ENCODE assay signal across 12 mouse cellular contexts in the genomic region with DNA sequence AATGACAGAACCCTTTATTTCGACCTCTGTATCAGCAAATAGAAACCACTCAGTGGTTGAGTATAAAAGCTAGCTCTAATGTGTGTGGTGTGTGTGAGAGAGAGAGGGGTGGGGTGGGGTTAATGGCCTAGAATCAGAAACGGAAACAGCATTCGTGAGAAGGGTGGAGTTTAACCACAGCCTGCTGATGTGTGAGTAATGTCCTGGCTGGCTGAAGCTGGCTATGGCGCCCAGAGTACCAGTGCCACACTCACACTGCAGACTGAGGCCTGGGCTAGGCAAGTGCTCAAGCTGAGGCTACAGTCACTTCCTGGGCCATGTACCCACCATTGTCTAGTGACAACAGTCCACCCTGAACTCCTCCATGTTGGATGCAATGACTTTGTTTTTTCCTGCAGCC. TPM values are rescaled to one million over a fixed set of nuclear protein-coding genes. Genes with fewer than 3 reads are reported as not detected.
A peak's percentile ranks its signal among the peaks of the same experiment; 100 is the strongest.
DNase-seq lines count a peak whose midpoint lies in the region; ATAC-seq and TF ChIP-seq lines count a peak whose summit lies in the region.
"Had no signal": no experiment of that assay in that cellular context is flagged by ENCODE, and none has a peak within 500 bp of the region (broad histone marks: within the 10 kb centered on the region; RNA-seq: fewer than 3 reads in every experiment).

No protein-coding gene starts in this region.

- H3K9me3 ChIP-seq in G1E (replicated peaks): peaks cover 2% of the 10 kb centered on the region; the same call in 1 of the 2 replicates
- no peaks in the 10 kb centered on the region for H3K9me3 ChIP-seq in neural tube, embryonic 15.5 days (replicated peaks)
- H3K9me3 ChIP-seq in forebrain, embryonic 13.5 days (replicated peaks): no peaks in the 10 kb centered on the region
- H3K9me3 ChIP-seq: heart, embryonic 15.5 days; kidney, embryonic 15.5 days had no signal

- no peaks in the 10 kb centered on the region for H3K27me3 ChIP-seq in G1E (ENCODE audit: insufficient read depth, low read length)
- H3K27me3 ChIP-seq in neural tube, embryonic 15.5 days (replicated peaks): no peaks in the 10 kb centered on the region
- no peaks in the 10 kb centered on the region for H3K27me3 ChIP-seq in forebrain, embryonic 13.5 days
- H3K27me3 ChIP-seq: heart, embryonic 15.5 days; kidney, embryonic 15.5 days had no signal

- no peak overlapping the region for H3K4me2 ChIP-seq in neural tube, embryonic 15.5 days
- no peak overlapping the region for H3K4me2 ChIP-seq in forebrain, embryonic 13.5 days
- H3K4me2 ChIP-seq: heart, embryonic 15.5 days; kidney, embryonic 15.5 days had no signal

- TF ChIP-seq CTCF in G1E (IDR thresholded peaks at IDR 0.05; ENCODE audit: low read depth, low read length): no peak

- H3K27ac ChIP-seq in neural tube, embryonic 15.5 days (replicated peaks): no peak overlapping the region
- H3K27ac ChIP-seq in forebrain, embryonic 13.5 days: no peak overlapping the region
- H3K27ac ChIP-seq: heart, embryonic 15.5 days; kidney, embryonic 15.5 days had no signal

- no peak overlapping the region for H3K4me3 ChIP-seq in G1E (ENCODE audit: low read depth, low read length)
- H3K4me3 ChIP-seq in neural tube, embryonic 15.5 days (replicated peaks): no peak overlapping the region
- no peak overlapping the region for H3K4me3 ChIP-seq in forebrain, embryonic 13.5 days
- H3K4me3 ChIP-seq: heart, embryonic 15.5 days; kidney, embryonic 15.5 days had no signal

- peaks cover 3% of the 10 kb centered on the region for H3K4me1 ChIP-seq in G1E (ENCODE audit: insufficient read depth, low read depth, low read length)
- no peaks in the 10 kb centered on the region for H3K4me1 ChIP-seq in neural tube, embryonic 15.5 days
- no peaks in the 10 kb centered on the region for H3K4me1 ChIP-seq in forebrain, embryonic 13.5 days
- H3K4me1 ChIP-seq: heart, embryonic 15.5 days; kidney, embryonic 15.5 days had no signal

- H3K9ac ChIP-seq in neural tube, embryonic 15.5 days (replicated peaks): no peak overlapping the region
- no peak overlapping the region for H3K9ac ChIP-seq in forebrain, embryonic 13.5 days
- H3K9ac ChIP-seq: heart, embryonic 15.5 days; kidney, embryonic 15.5 days had no signal

- DNase-seq in 3T3-L1 (ENCODE audit: low read depth, low spot score): peak; percentile 75
- DNase-seq in G1E (ENCODE audit: low spot score): no peak
- DNase-seq in heart, adult 8-10 months (ENCODE audit: low spot score): no peak
- no peak for DNase-seq in lung, adult 18-20 months
- DNase-seq: lung, postnatal 10 days; midbrain, embryonic 14.5 days had no signal

- H3K36me3 ChIP-seq in G1E (replicated peaks): no peaks in the 10 kb centered on the region
- H3K36me3 ChIP-seq in neural tube, embryonic 15.5 days: 0 out of 2 replicates have a peak, but pooled peaks cover 4% of the 10 kb centered on the region
- 0 out of 2 replicates have a peak, but pooled peaks cover 6% of the 10 kb centered on the region for H3K36me3 ChIP-seq in forebrain, embryonic 13.5 days (ENCODE audit: poor library complexity, severe bottlenecking)
- H3K36me3 ChIP-seq: heart, embryonic 15.5 days; kidney, embryonic 15.5 days had no signal

- WGBS in neural tube, embryonic 15.5 days: 89% methylated on average over 4 of the region's 4 CpGs
- WGBS in forebrain, embryonic 13.5 days: 89% methylated on average over 4 of the region's 4 CpGs

- ATAC-seq in G1E (ENCODE audit: extremely low read depth, insufficient number of reproducible peaks, low FRiP score, poor library complexity, severe bottlenecking): 0 out of 2 replicates have a peak, but pooled peaks have one; percentile 22
- peak; percentile 91 for ATAC-seq in common myeloid progenitor, adult 5-6 weeks (replicated peaks; ENCODE audit: low read depth, poor library complexity, severe bottlenecking)
- ATAC-seq in megakaryocyte, adult 5-6 weeks (ENCODE audit: poor library complexity, severe bottlenecking): peak; percentile 86
- ATAC-seq in neural tube, embryonic 15.5 days (ENCODE audit: low FRiP score): no peak
- ATAC-seq in forebrain, embryonic 13.5 days: no peak

RNA-seq across cellular contexts. Expression of gene Fbxl2, which starts 29.6 kb away (rescaled TPM):
- total RNA-seq in G1E (2014; fragmentation: Nextera tagmentation): 0.29 and 0.38 TPM in 2 replicates
- 0.16 and 0.17 TPM in 2 replicates for total RNA-seq in G1E (2017)
- 0.11 and 0.12 TPM in 2 replicates for polyA plus RNA-seq in G1E (2012)
- total RNA-seq in common myeloid progenitor, adult 5-6 weeks (2017): 0.49 and 0.78 TPM in 2 replicates
- total RNA-seq in megakaryocyte, adult 5-6 weeks (2015): 3.5 TPM in 2 replicates
- 3.8 and 6.7 TPM in 2 replicates for total RNA-seq in megakaryocyte, adult 5-6 weeks (2017)
- 1 to 10 TPM; 1.2 to 2.5 (median 1.5) TPM for total RNA-seq in heart, adult 8-10 months (2022)
- 21.2 and 28.4 TPM in 2 replicates for polyA plus RNA-seq in neural tube, embryonic 15.5 days (2015; fragmentation: Nextera tagmentation; extraction: Ambion mirVana)
- polyA plus RNA-seq in forebrain, embryonic 13.5 days (2015; fragmentation: Nextera tagmentation; extraction: Ambion mirVana): 13.3 and 14.0 TPM in 2 replicates

RNA-seq across cellular contexts. Expression of gene Susd5, which starts 40.5 kb away (rescaled TPM):
- total RNA-seq in G1E (2014; fragmentation: Nextera tagmentation): not detected in 2 replicates
- total RNA-seq in G1E (2017): 0.06 and 0.16 TPM in 2 replicates
- not detected in 2 replicates for polyA plus RNA-seq in G1E (2012)
- not detected in 2 replicates for total RNA-seq in common myeloid progenitor, adult 5-6 weeks (2017)
- total RNA-seq in megakaryocyte, adult 5-6 weeks (2015): 0.32 TPM in 1 of 2 replicates, not detected in the other
- not detected in 2 replicates for total RNA-seq in megakaryocyte, adult 5-6 weeks (2017)
- 1 to 10 TPM in 2 of 4 experiments, under 1 TPM in 2; 0.57 to 1.5 (median 1.00) TPM for total RNA-seq in heart, adult 8-10 months (2022)
- 2.1 and 3.1 TPM in 2 replicates for polyA plus RNA-seq in neural tube, embryonic 15.5 days (2015; fragmentation: Nextera tagmentation; extraction: Ambion mirVana)
- polyA plus RNA-seq in forebrain, embryonic 13.5 days (2015; fragmentation: Nextera tagmentation; extraction: Ambion mirVana): 0.18 TPM in 1 of 2 replicates, not detected in the other

Comparison
In these comparisons a context has a peak if more than half of its experiments do, and no peak if none do; other contexts are left out.
1. ATAC-seq: peak in G1E (single experiment), common myeloid progenitor, adult 5-6 weeks (single experiment) and megakaryocyte, adult 5-6 weeks (single experiment); none in neural tube, embryonic 15.5 days (single experiment) and forebrain, embryonic 13.5 days (single experiment).